Mouse (Mus musculus) kidney, postnatal 0 days (tissue): ENCODE data around the gene Doc2b. TPM values are rescaled to one million over a fixed set of nuclear protein-coding genes. Genes with fewer than 3 reads are reported as not detected.

ENCODE experiments used
- ATAC-seq: fragments of 200-750 bp; cut with Nextera tagmentation; replicated peaks from 2 replicates; pipeline ENCODE4 v1.8.0; 2017; ENCODE audit warnings: low read depth, moderate number of reproducible peaks, moderate TSS enrichment, moderate library complexity; ENCODE audit not compliant: low FRiP score
- DNase-seq: peaks from one replicate; pipeline ENCODE4 v3.0.0-alpha.2; 2016; ENCODE audit warnings: low spot score
- H3K27ac ChIP-seq: fragments of 300-500 bp; sonication (generic); 2 replicates; pipeline ENCODE4 v1.5.1; 2014; ENCODE audit warnings: mild to moderate bottlenecking
- H3K27me3 ChIP-seq: fragments of 300-500 bp; sonication (generic); 2 replicates; pipeline ENCODE4 v1.6.1; 2014; ENCODE audit warnings: low read length, mixed read lengths; ENCODE audit not compliant: insufficient read depth
- H3K36me3 ChIP-seq: fragments of 300-500 bp; sonication (generic); 2 replicates; pipeline ENCODE4 v1.6.1; 2014; ENCODE audit warnings: low read length, mixed read lengths; ENCODE audit not compliant: insufficient read depth
- H3K4me1 ChIP-seq: fragments of 300-500 bp; sonication (generic); replicated peaks from 2 replicates; pipeline ENCODE4 v1.6.1; 2014; ENCODE audit warnings: antibody characterized with exemption, low read length, mixed read lengths; ENCODE audit not compliant: insufficient read depth
- H3K4me2 ChIP-seq: fragments of 300-500 bp; sonication (generic); 2 replicates; pipeline ENCODE4 v1.6.1; 2014; ENCODE audit warnings: mild to moderate bottlenecking, low read length, moderate library complexity, mixed read lengths
- H3K4me3 ChIP-seq: fragments of 300-500 bp; sonication (generic); replicated peaks from 2 replicates; pipeline ENCODE4 v1.5.1; 2014; ENCODE audit warnings: low read depth, low read length
- H3K9ac ChIP-seq: fragments of 300-500 bp; sonication (generic); 2 replicates; pipeline ENCODE4 v1.6.1; 2014; ENCODE audit warnings: low read depth, low read length
- H3K9me3 ChIP-seq: fragments of 300-500 bp; sonication (generic); replicated peaks from 2 replicates; pipeline ENCODE4 v1.6.1; 2016; ENCODE audit warnings: low read length, inconsistent platforms, mixed read lengths
- CTCF ChIP-seq: IDR thresholded peaks from 2 replicates; pipeline ENCODE4 v1.5.1; 2016; ENCODE audit warnings: antibody characterized with exemption, low read depth, mild to moderate bottlenecking, moderate library complexity
- WGBS: fragments of 180-500 bp; shearing (Covaris S2); extraction: QIAGEN DNeasy Blood & Tissue Kit; methylation state at CpG from one replicate; pipeline ENCODE4 v1.1.7; 2014; 5-methylcytosine and 5-hydroxymethylcytosine counted together
- polyA plus RNA-seq: library from polyadenylated mRNA; unstranded; fragments of >200 nt; fragmentation: Nextera tagmentation; extraction: Ambion mirVana; gene quantifications from 2 replicates; pipeline ENCODE4 v1.2.1, GENCODE M21; 2015

The Doc2b gene
- polyA plus RNA-seq, 1 experiment from 2014 or later, result 0.41 TPM

DNA sequence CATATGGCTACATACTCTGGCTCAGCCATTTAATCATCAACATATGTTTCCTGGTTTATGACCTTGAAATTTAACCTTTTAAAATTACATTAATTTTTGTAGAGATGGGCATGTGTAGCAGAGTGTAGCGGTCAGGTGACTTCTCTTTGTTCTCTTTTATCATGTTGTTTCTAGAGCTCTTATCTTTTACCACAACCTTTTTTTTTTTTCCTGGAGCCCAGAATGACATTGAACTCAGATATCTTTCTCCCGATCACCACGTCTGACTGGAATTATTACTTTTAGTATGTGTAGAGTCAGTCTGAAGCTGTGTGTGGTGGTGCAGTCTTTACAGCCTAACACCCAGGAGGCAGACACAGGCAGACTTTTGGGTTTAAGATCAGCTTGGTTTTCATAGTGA is 54.2 kb downstream of the Doc2b start:
- no peak for TF ChIP-seq CTCF
- WGBS, result 61% methylated on average over 3 of the region's 3 CpGs
- DNase-seq (no peak), ATAC-seq (no peak)
- no peak overlapping the region for H3K4me2 ChIP-seq
- H3K4me1 ChIP-seq, result peaks cover 4% of the 10 kb centered on the region; the same call in 1 of the 2 replicates
- no peaks in the 10 kb centered on the region for H3K27me3 ChIP-seq
- H3K27ac ChIP-seq, result no peak overlapping the region
- H3K36me3 ChIP-seq, result no peaks in the 10 kb centered on the region
- no peak overlapping the region for H3K4me3 ChIP-seq
- H3K9ac ChIP-seq, result no peak overlapping the region
- H3K9me3 ChIP-seq, result no peaks in the 10 kb centered on the region

GRCm38 (mm10) chr11:75740204-75740603 is 55.6 kb downstream of the Doc2b start:
- no peaks in the 10 kb centered on the region for H3K9me3 ChIP-seq
- peaks cover 9% of the 10 kb centered on the region; the same call in 1 of the 2 replicates for H3K4me1 ChIP-seq
- H3K27me3 ChIP-seq, result no peaks in the 10 kb centered on the region
- WGBS, result 61% methylated on average over 3 of the region's 3 CpGs
- H3K27ac ChIP-seq, result no peak overlapping the region
- no peak overlapping the region for H3K4me3 ChIP-seq
- TF ChIP-seq CTCF, result no peak
- ATAC-seq, result no peak
- DNase-seq, result no peak
- no peak overlapping the region for H3K4me2 ChIP-seq
- no peak overlapping the region for H3K9ac ChIP-seq
- H3K36me3 ChIP-seq, result no peaks in the 10 kb centered on the region

GRCm38 (mm10) chr11:75738477-75738821 is 57.4 kb downstream of the Doc2b start:
- DNase-seq (no peak), ATAC-seq (no peak)
- Histone ChIP-seq H3K4me2 (no peak overlapping the region), H3K27me3 (no peaks in the 10 kb centered on the region), H3K4me1 (peaks cover 16% of the 10 kb centered on the region), H3K27ac (no peak overlapping the region), H3K4me3 (no peak overlapping the region), H3K9ac (no peak overlapping the region), H3K36me3 (no peaks in the 10 kb centered on the region), H3K9me3 (no peaks in the 10 kb centered on the region)
- TF ChIP-seq CTCF, result no peak
- 93% methylated on average over 7 of the region's 7 CpGs for WGBS

DNA sequence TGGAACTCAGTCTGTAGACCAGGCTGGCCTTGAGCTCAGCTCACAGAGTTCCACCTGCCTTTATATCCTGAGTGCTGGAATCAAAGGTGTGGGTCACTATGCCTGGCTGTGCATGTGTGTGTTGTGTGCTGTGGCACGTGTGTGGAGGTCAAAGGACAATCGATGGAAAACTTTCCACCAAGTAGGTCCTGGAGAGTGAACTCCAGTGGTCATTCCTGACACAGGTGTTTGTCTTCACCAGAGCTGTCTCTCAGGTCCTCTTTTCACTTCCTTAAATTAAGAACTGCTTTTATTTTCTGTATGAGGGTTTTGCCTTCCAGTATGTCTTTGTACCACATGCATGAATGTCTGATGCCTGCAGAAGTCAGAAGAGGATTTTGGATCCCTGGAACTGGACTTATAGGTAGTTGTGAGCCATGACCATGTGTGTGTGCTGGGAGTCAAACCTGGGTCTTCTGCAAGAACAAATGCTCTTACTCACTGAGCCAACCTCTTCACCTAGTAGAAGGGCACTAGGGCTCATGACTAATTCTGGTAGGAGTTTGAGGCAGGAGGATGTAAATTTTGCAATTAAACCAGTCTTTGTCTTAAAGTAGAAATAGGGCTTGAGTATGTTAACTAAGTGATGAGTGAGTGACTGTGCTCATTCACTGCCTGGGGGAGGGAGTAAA is 57.9 kb downstream of the Doc2b start:
- Histone ChIP-seq H3K36me3 (no peaks in the 10 kb centered on the region), H3K4me3 (no peak overlapping the region), H3K27me3 (no peaks in the 10 kb centered on the region), H3K4me1 (peaks cover 16% of the 10 kb centered on the region), H3K9ac (no peak overlapping the region), H3K4me2 (no peak overlapping the region), H3K9me3 (no peaks in the 10 kb centered on the region), H3K27ac (no peak overlapping the region)
- DNase-seq (no peak), ATAC-seq (no peak)
- WGBS, result 49% methylated on average over 2 of the region's 2 CpGs
- TF ChIP-seq CTCF, result no peak

- no peaks in the 10 kb centered on the region for H3K36me3 ChIP-seq
- ATAC-seq (no peak), DNase-seq (no peak)
- H3K9ac ChIP-seq, result peak overlapping the region; percentile 6; the same call in 1 of the 2 replicates
- TF ChIP-seq CTCF, result no peak
- H3K9me3 ChIP-seq, result no peaks in the 10 kb centered on the region
- H3K4me1 ChIP-seq, result peaks cover 16% of the 10 kb centered on the region
- H3K27ac ChIP-seq, result no peak overlapping the region
- no peak overlapping the region for H3K4me3 ChIP-seq
- peak overlapping the region; percentile 23 for H3K4me2 ChIP-seq
- 45% methylated on average over 3 of the region's 3 CpGs for WGBS
- H3K27me3 ChIP-seq, result no peaks in the 10 kb centered on the region
Observed at GRCm38 (mm10) chr11:75736978-75737377, 58.9 kb downstream of the Doc2b start.

GRCm38 (mm10) chr11:75735462-75736252 is 60.2 kb downstream of the Doc2b start:
- Histone ChIP-seq H3K9ac (0 out of 2 replicates have a peak overlapping the region, but pooled peaks have one; percentile 24), H3K4me1 (peaks cover 16% of the 10 kb centered on the region), H3K9me3 (no peaks in the 10 kb centered on the region), H3K36me3 (no peaks in the 10 kb centered on the region), H3K4me3 (peak overlapping the region; percentile 95; the same call in 1 of the 2 replicates), H3K4me2 (peak overlapping the region; percentile 80), H3K27me3 (no peaks in the 10 kb centered on the region), H3K27ac (no peak overlapping the region)
- ATAC-seq (no peak), DNase-seq (no peak)
- 65% methylated on average over 5 of the region's 5 CpGs for WGBS
- TF ChIP-seq CTCF, result no peak
